Mouse (Mus musculus) brain, adult 10 weeks (tissue): ENCODE results near the gene Vcan. TPM values are rescaled to one million over a fixed set of nuclear protein-coding genes. Genes with fewer than 3 reads are reported as not detected.

Source experiments
- polyA plus RNA-seq: library from polyadenylated mRNA; stranded (reverse); fragments of 350-450 nt; fragmentation: Illumina TruSeq; extraction: RNeasy Lipid Tissue Mini Kit (QIAGEN cat#74804); gene quantifications from one replicate; pipeline ENCODE4 v1.2.3, GENCODE M21; 2015; ENCODE audit warnings: low read depth, low replicate concordance

The Vcan gene
- polyA plus RNA-seq = 7.9 TPM

DNA sequence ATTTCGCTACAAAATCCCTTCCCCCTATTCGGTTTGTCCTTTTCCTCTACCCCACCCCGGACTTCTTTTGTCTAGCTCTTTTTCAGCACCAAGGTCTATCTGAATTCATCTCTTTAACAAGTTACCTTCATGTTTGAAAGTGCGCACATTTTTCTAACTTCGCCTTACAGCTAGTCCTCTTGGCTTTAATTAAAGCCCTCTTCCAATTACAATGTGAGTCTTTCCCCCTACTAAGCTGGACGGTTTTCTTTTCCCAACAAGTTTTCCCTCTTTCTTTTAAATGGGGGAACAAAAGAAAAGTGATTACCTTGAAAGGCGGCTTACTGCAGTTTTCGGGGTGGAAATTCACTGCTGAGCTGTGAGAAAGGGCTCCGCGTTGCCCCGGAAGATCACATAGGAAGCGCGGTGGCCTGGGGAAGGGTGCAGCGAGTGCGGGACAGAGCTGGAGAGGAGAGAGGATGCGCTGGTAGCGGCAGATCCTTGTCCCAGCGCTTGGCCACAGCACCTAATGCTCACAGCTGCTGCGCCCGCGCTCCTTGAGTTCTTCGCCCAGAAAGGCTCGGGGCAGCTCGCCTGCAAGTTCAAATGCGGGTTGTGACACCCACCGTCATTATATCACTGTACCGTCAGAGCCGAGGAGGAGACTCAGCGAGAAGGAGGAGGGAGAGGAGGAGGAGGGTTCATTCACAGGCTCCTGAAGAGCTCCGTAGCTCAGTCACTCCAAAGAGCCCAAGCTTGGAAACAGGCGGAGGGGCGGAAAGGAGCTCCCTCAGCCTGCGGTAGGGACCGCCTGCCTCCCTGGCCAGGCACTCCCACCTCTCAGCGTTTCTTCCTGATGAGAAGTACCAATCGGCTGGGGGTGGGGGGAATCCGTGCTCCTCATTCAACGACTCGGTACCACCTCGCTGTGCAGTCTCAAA, at the start of gene Vcan:
TSS of gene Vcan (minus strand) at position 744 of the 920 bp plus-strand sequence.

Other genes starting within 250 kb of the Vcan start
- gene Hapln1, start 202.7 kb downstream of the Vcan start, polyA plus RNA-seq = 36.6 TPM